Mouse (Mus musculus): ENCODE measurements around the gene Vamp3.

Vamp3 gene

GRCm38 (mm10) chr4:151057347-151058321 is at the start of gene Vamp3:
TSS of gene Vamp3 (minus strand) at chr4:151057963.
- DNase-seq (ENCODE audit: low spot score in 2 of 2): peak; percentile 96 to 98

GRCm38 (mm10) chr4:151106468-151106867 is 48.7 kb upstream of the Vamp3 start:
- DNase-seq (ENCODE audit: low spot score in 2 of 2): no peak

GRCm38 (mm10) chr4:151105886-151106285 is 48.1 kb upstream of the Vamp3 start:
- no peak for DNase-seq (ENCODE audit: low spot score in 2 of 2)

- DNase-seq (ENCODE audit: low spot score in 2 of 2): no peak
Observed at GRCm38 (mm10) chr4:151104147-151104546, 46.4 kb upstream of the Vamp3 start.

GRCm38 (mm10) chr4:151103646-151104045 is 45.9 kb upstream of the Vamp3 start:
- no peak for DNase-seq (ENCODE audit: low spot score in 2 of 2)

- DNase-seq (ENCODE audit: low spot score in 2 of 2): no peak
Observed at GRCm38 (mm10) chr4:151097104-151097438, 39.3 kb upstream of the Vamp3 start.

- DNase-seq (ENCODE audit: low spot score in 2 of 2): no peak
Observed at GRCm38 (mm10) chr4:151096334-151097103, 38.8 kb upstream of the Vamp3 start.

GRCm38 (mm10) chr4:151095207-151095606 is 37.4 kb upstream of the Vamp3 start:
- no peak for DNase-seq (ENCODE audit: low spot score in 2 of 2)

- no peak for DNase-seq (ENCODE audit: low spot score in 2 of 2)
Observed at GRCm38 (mm10) chr4:151089270-151089669, 31.5 kb upstream of the Vamp3 start, which contains the start of gene Gm13090. TSS of gene Gm13090 (plus strand) at chr4:151089570.

GRCm38 (mm10) chr4:151088819-151089218 is 31.1 kb upstream of the Vamp3 start:
- DNase-seq (ENCODE audit: low spot score in 2 of 2): no peak

- DNase-seq (ENCODE audit: low spot score in 2 of 2): no peak
Observed at GRCm38 (mm10) chr4:151087358-151087757, 29.6 kb upstream of the Vamp3 start.

- DNase-seq (ENCODE audit: low spot score in 2 of 2): no peak
Observed at GRCm38 (mm10) chr4:151083027-151083426, 25.3 kb upstream of the Vamp3 start.

- no peak for DNase-seq (ENCODE audit: low spot score in 2 of 2)
Observed at GRCm38 (mm10) chr4:151081977-151082376, 24.2 kb upstream of the Vamp3 start.

- DNase-seq (ENCODE audit: low spot score in 2 of 2): no peak
Observed at GRCm38 (mm10) chr4:151081355-151081754, 23.6 kb upstream of the Vamp3 start.

GRCm38 (mm10) chr4:151074817-151075216 is 17.1 kb upstream of the Vamp3 start:
- no peak for DNase-seq (ENCODE audit: low spot score in 2 of 2)

- peak; percentile 55 to 76 for DNase-seq (ENCODE audit: low spot score in 2 of 2)
Observed at GRCm38 (mm10) chr4:151073108-151073744, 15.5 kb upstream of the Vamp3 start.

GRCm38 (mm10) chr4:151070962-151071361 is 13.2 kb upstream of the Vamp3 start:
- DNase-seq (ENCODE audit: low spot score in 2 of 2): no peak

- DNase-seq (ENCODE audit: low spot score in 2 of 2): no peak
Observed at GRCm38 (mm10) chr4:151068751-151069150, 11.0 kb upstream of the Vamp3 start.

GRCm38 (mm10) chr4:151059566-151059965 is 1.8 kb upstream of the Vamp3 start:
- no peak for DNase-seq (ENCODE audit: low spot score in 2 of 2)

- DNase-seq (ENCODE audit: low spot score in 2 of 2): no peak
Observed at GRCm38 (mm10) chr4:151058634-151059033, 871 bp upstream of the Vamp3 start.

- DNase-seq (ENCODE audit: low spot score in 2 of 2): no peak
Observed at GRCm38 (mm10) chr4:151051162-151051561, 6.6 kb downstream of the Vamp3 start.

GRCm38 (mm10) chr4:151046524-151046923 is 11.2 kb downstream of the Vamp3 start:
- no peak for DNase-seq (ENCODE audit: low spot score in 2 of 2)
